Mouse (Mus musculus): ENCODE data around the gene Irgm1. TPM values are rescaled to one million over a fixed set of nuclear protein-coding genes. Genes with fewer than 3 reads are reported as not detected.
"Not testable (repeated sequence)": the region's sequence is repeated elsewhere in the genome, so short reads cannot be mapped to it uniquely, and the experiment has no call there.

The Irgm1 gene
- polyA plus RNA-seq, 1 experiment = 20.0 TPM

DNA sequence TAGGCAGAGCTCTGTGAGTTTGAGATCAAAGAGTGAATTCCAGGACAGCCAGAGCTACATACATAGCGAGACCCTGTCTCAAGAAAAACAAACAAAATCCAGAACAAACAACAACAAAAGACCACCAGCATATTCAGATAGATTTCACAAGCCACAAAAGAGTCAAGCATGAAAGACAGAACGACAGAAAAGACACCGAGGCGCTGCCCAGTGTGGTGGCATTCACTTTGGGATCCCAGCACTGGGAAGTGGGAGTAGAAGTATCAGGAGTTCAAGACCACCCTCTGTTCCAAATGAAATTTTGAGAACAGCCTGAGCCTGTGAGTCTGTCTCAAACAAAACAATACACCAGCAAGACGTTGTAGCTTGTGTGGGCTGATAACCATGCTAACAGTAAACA lies 24.6 kb downstream of the Irgm1 start:
- H3K27me3 ChIP-seq (ENCODE audit: control insufficient read depth, insufficient read depth, low read length) = no peaks in the 10 kb centered on the region
- H3K36me3 ChIP-seq (ENCODE audit: control insufficient read depth, insufficient read depth, low read length) = no peaks in the 10 kb centered on the region
- 87% methylated on average over 5 of the region's 5 CpGs for WGBS
- no peak overlapping the region for H3K4me3 ChIP-seq (ENCODE audit: control insufficient read depth, insufficient read depth, low read length)
- H3K4me1 ChIP-seq (replicated peaks; ENCODE audit: control insufficient read depth, insufficient read depth, low read length) = no peaks in the 10 kb centered on the region; the same call in 1 of the 2 replicates
- no peak for TF ChIP-seq CTCF (IDR thresholded peaks at IDR 0.05; ENCODE audit: borderline replicate concordance, control insufficient read depth, extremely low read depth, insufficient read depth, low read length, poor library complexity)
- DNase-seq = no peak
- no peak overlapping the region for H3K27ac ChIP-seq (ENCODE audit: control insufficient read depth, insufficient read depth, low read length)

DNA sequence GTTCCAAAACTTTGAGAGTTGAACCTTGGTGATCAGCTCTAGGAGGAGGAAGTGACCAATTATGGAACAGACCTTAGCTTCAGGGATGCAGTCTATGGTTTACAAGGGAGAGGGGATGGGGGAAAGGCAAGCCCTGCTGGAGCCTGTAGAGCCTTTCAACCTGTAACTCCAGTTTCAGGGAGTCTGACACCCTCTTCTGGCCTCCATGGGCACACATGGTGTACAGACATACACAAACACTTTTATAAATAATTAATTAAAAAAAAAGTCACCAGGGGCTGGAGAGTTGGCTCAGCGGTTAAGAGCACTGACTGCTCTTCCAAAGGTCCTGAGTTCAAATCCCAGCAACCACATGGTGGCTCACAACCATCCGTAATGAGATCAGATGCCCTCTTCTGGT lies 25.1 kb downstream of the Irgm1 start:
- H3K27ac ChIP-seq (ENCODE audit: control insufficient read depth, insufficient read depth, low read length); H3K36me3 ChIP-seq (ENCODE audit: control insufficient read depth, insufficient read depth, low read length); H3K4me3 ChIP-seq (ENCODE audit: control insufficient read depth, insufficient read depth, low read length); H3K4me1 ChIP-seq (replicated peaks; ENCODE audit: control insufficient read depth, insufficient read depth, low read length); H3K27me3 ChIP-seq (ENCODE audit: control insufficient read depth, insufficient read depth, low read length); DNase-seq: not testable (repeated sequence)
- 87% methylated on average over 2 of the region's 2 CpGs for WGBS

DNA sequence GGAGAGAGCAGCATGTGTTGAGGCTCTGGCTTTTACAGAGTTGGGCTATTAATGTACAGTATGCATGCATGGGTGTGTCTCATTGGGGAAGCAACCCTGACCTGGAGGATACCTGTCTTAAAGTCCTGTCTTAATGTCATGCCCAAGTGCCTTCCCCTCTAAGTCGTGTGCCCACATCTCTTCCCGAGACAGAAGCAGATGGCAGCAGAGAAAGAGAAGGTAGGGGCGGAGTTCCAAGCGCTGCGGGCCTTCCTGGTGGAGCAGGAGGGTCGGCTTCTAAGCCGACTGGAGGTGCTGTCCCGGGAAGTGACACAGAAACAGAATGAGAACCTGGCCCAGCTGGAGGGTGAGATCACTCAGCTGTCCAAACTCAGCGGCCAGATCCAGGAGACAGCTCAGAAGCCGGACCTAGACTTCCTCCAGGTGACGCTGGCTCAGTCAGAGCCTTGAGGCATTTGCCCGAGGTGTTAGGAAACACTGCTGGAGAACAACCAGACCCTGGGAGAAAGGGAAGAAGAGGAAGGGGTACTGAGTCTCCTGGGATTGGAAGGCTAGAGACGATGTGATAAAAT lies 26.2 kb downstream of the Irgm1 start:
- Histone ChIP-seq H3K4me1 (replicated peaks; ENCODE audit: control insufficient read depth, insufficient read depth, low read length) (no peaks in the 10 kb centered on the region; the same call in 1 of the 2 replicates), H3K27ac (ENCODE audit: control insufficient read depth, insufficient read depth, low read length) (no peak overlapping the region), H3K36me3 (ENCODE audit: control insufficient read depth, insufficient read depth, low read length) (no peaks in the 10 kb centered on the region), H3K27me3 (ENCODE audit: control insufficient read depth, insufficient read depth, low read length) (no peaks in the 10 kb centered on the region), H3K4me3 (ENCODE audit: control insufficient read depth, insufficient read depth, low read length) (no peak overlapping the region)
- 81% methylated on average over 13 of the region's 13 CpGs for WGBS
- no peak for DNase-seq
- TF ChIP-seq CTCF (IDR thresholded peaks at IDR 0.05; ENCODE audit: borderline replicate concordance, control insufficient read depth, extremely low read depth, insufficient read depth, low read length, poor library complexity) = no peak
- TF ChIP-seq POLR2A (IDR thresholded peaks at IDR 0.05; ENCODE audit: control insufficient read depth, extremely low read depth, insufficient read depth, low read length, poor library complexity) = no peak

DNA sequence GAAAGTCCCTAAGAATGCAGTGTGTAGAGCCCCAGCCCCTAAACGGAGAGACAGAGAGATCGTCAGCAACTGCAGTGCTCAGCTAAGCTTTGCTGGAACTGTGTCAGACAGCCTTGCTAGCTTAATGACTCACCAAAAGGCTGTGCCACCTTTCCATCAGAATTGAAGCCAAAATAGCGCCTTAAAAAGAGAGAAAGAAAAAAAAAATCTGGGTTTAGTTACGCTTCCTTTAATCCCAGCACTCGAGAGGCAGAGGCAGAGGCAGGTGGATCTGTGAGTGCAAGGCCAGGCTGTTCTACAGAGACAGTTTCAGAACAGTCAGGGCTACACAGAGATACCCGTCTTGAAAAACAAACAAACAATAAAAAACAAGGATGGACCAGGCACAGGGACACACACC lies 27.2 kb downstream of the Irgm1 start:
- no peak for DNase-seq
- 85% methylated on average over 6 of the region's 6 CpGs for WGBS
- H3K27me3 ChIP-seq (ENCODE audit: control insufficient read depth, insufficient read depth, low read length) = no peaks in the 10 kb centered on the region
- TF ChIP-seq CTCF (IDR thresholded peaks at IDR 0.05; ENCODE audit: borderline replicate concordance, control insufficient read depth, extremely low read depth, insufficient read depth, low read length, poor library complexity) (no peak), POLR2A (IDR thresholded peaks at IDR 0.05; ENCODE audit: control insufficient read depth, extremely low read depth, insufficient read depth, low read length, poor library complexity) (no peak)
- H3K36me3 ChIP-seq (ENCODE audit: control insufficient read depth, insufficient read depth, low read length) = no peaks in the 10 kb centered on the region
- H3K27ac ChIP-seq (ENCODE audit: control insufficient read depth, insufficient read depth, low read length) = no peak overlapping the region
- no peak overlapping the region for H3K4me3 ChIP-seq (ENCODE audit: control insufficient read depth, insufficient read depth, low read length)
- no peaks in the 10 kb centered on the region; the same call in 1 of the 2 replicates for H3K4me1 ChIP-seq (replicated peaks; ENCODE audit: control insufficient read depth, insufficient read depth, low read length)

DNA sequence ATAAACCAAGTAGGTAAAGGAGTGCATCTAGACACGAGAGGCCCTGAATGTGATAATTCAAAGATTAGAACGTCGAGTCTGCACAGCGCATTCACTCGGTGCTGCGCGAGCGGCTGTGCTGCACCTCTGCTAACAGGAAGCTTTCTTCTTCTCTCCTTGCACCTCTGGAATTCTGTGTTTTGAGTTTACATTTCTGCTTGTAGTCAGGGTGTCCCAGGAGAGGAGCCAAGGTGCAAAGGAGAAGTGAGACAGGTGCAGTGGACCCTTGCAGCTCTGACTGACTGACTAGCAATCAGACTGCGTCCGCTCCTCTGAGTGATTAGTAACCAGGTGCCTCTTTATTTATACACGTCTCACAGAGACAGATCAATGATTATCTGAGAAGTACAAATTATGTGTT lies 28.3 kb downstream of the Irgm1 start:
- Histone ChIP-seq H3K27me3 (ENCODE audit: control insufficient read depth, insufficient read depth, low read length) (no peaks in the 10 kb centered on the region), H3K4me3 (ENCODE audit: control insufficient read depth, insufficient read depth, low read length) (no peak overlapping the region), H3K36me3 (ENCODE audit: control insufficient read depth, insufficient read depth, low read length) (no peaks in the 10 kb centered on the region), H3K27ac (ENCODE audit: control insufficient read depth, insufficient read depth, low read length) (no peak overlapping the region), H3K4me1 (replicated peaks; ENCODE audit: control insufficient read depth, insufficient read depth, low read length) (peaks cover 6% of the 10 kb centered on the region)
- 94% methylated on average over 11 of the region's 11 CpGs for WGBS
- TF ChIP-seq POLR2A (IDR thresholded peaks at IDR 0.05; ENCODE audit: control insufficient read depth, extremely low read depth, insufficient read depth, low read length, poor library complexity) = no peak
- TF ChIP-seq CTCF (IDR thresholded peaks at IDR 0.05; ENCODE audit: borderline replicate concordance, control insufficient read depth, extremely low read depth, insufficient read depth, low read length, poor library complexity) = no peak
- no peak for DNase-seq

DNA sequence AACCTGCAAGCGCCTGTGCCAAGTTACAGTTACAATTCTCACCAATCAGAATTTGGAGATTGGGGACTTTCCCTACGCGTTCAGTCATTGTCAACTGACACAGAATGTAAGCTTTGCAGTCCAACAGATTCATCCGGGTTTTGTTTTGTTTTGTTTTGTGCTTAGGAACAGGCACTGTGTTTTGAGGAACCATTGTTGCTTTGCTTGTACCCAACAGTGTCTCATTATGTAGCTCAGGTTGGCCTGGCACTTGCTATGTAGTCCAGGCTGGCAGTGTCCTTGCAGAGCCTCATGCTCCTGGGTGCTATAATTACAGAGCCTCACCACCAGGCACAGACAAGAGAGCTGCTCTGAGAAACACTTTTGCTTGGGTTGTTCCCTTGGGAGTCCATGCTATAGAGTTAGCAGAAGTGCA lies 29.1 kb downstream of the Irgm1 start:
- peaks cover 12% of the 10 kb centered on the region for H3K4me1 ChIP-seq (replicated peaks; ENCODE audit: control insufficient read depth, insufficient read depth, low read length)
- no peak overlapping the region for H3K27ac ChIP-seq (ENCODE audit: control insufficient read depth, insufficient read depth, low read length)
- 84% methylated on average over 4 of the region's 4 CpGs for WGBS
- H3K4me3 ChIP-seq (ENCODE audit: control insufficient read depth, insufficient read depth, low read length) = no peak overlapping the region
- no peak for DNase-seq
- TF ChIP-seq CTCF (IDR thresholded peaks at IDR 0.05; ENCODE audit: borderline replicate concordance, control insufficient read depth, extremely low read depth, insufficient read depth, low read length, poor library complexity) (no peak), POLR2A (IDR thresholded peaks at IDR 0.05; ENCODE audit: control insufficient read depth, extremely low read depth, insufficient read depth, low read length, poor library complexity) (no peak)
- no peaks in the 10 kb centered on the region for H3K36me3 ChIP-seq (ENCODE audit: control insufficient read depth, insufficient read depth, low read length)
- H3K27me3 ChIP-seq (ENCODE audit: control insufficient read depth, insufficient read depth, low read length) = no peaks in the 10 kb centered on the region

DNA sequence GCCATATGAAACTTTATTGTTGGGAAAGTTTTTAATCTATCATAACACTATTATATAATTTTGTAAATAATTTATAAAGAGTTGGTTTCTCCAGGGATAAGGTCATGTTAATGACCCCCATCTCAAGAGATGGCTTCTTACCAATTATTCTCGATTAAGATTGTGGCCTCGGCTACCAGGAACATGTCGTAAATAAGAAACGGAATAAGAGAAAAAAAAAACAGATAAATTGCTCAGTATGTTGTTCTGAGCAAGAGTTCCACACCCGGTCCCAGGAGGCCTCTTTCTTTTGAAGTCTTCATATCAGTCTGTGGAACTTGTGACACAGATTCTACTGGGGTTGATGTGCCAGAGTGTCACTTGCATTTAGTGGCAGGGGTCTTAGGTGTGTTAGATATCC lies 30.3 kb downstream of the Irgm1 start:
- Histone ChIP-seq H3K27ac (ENCODE audit: control insufficient read depth, insufficient read depth, low read length) (no peak overlapping the region), H3K4me1 (replicated peaks; ENCODE audit: control insufficient read depth, insufficient read depth, low read length) (peaks cover 17% of the 10 kb centered on the region), H3K36me3 (ENCODE audit: control insufficient read depth, insufficient read depth, low read length) (no peaks in the 10 kb centered on the region), H3K4me3 (ENCODE audit: control insufficient read depth, insufficient read depth, low read length) (no peak overlapping the region), H3K27me3 (ENCODE audit: control insufficient read depth, insufficient read depth, low read length) (no peaks in the 10 kb centered on the region)
- TF ChIP-seq CTCF (IDR thresholded peaks at IDR 0.05; ENCODE audit: borderline replicate concordance, control insufficient read depth, extremely low read depth, insufficient read depth, low read length, poor library complexity) (no peak), POLR2A (IDR thresholded peaks at IDR 0.05; ENCODE audit: control insufficient read depth, extremely low read depth, insufficient read depth, low read length, poor library complexity) (no peak)
- DNase-seq = no peak
- WGBS = 92% methylated on average over 5 of the region's 5 CpGs

Data from thymus, adult 2 months (tissue).